Mouse (Mus musculus): Measurements from ENCODE around the gene Cux2. TPM values are rescaled to one million over a fixed set of nuclear protein-coding genes. Genes with fewer than 3 reads are reported as not detected.

Gene Cux2
- polyA plus RNA-seq, 1 experiment from 2014 or later = not detected

DNA sequence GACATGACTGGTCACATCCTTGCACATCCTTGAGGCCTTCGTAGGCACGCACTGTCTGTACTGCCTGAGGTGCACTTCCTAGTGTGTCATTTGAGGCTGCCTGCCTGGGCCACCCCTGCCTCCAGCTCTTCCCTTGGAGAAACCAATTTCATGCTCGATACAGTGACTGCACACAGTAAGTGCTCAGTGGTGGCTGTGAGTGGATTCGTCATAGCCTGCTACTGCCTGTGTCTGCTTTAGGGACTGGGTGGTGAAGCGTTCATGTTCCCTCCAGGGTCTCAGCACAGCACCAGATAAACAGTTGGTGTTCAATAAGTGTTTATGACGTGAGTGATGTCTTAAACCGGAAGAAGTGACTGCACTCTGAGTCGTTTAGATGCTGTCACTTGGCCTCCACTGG is 166.5 kb downstream of the Cux2 start:
- 90% methylated on average over 8 of the region's 8 CpGs for WGBS (ENCODE audit: missing documents)
- no peak overlapping the region for H3K4me3 ChIP-seq (ENCODE audit: inconsistent target)
- H3K27ac ChIP-seq = no peak overlapping the region
- H3K36me3 ChIP-seq (ENCODE audit: inconsistent target) = no peaks in the 10 kb centered on the region
- no peaks in the 10 kb centered on the region for H3K79me2 ChIP-seq (ENCODE audit: inconsistent target)

GRCm38 (mm10) chr5:121879211-121879610 is 170.7 kb downstream of the Cux2 start:
- 57% methylated on average over 6 of the region's 6 CpGs for WGBS (ENCODE audit: missing documents)
- no peaks in the 10 kb centered on the region for H3K79me2 ChIP-seq (ENCODE audit: inconsistent target)

DNA sequence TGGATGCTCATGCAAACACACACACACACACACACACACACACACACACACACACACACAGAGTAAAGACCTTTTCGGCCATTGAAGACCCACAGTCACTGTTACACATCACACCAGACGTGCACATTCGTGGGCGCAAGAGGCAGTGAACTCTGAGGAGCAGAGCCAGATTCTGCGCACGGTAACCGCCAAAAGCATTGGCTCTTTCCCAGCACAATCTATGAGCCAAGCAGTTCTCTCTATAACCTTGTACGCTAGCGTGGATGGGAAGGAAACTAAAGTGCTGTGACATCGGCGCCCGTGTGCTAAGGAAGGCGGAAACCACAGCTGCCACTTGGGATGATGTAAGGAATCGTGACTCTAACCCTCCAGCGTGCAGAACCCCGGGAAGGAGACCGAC is 171.2 kb downstream of the Cux2 start:
- 87% methylated on average over 17 of the region's 17 CpGs for WGBS (ENCODE audit: missing documents)
- Histone ChIP-seq H3K79me2 (ENCODE audit: inconsistent target) (no peaks in the 10 kb centered on the region), H3K4me3 (ENCODE audit: inconsistent target) (no peak overlapping the region)

More at GRCm38 (mm10) chr5:121879211-121879610, 170.7 kb downstream of the Cux2 start:
- H3K4me3 ChIP-seq (ENCODE audit: inconsistent target) = no peak overlapping the region
- no peak overlapping the region for H3K27ac ChIP-seq
- no peaks in the 10 kb centered on the region for H3K36me3 ChIP-seq (ENCODE audit: inconsistent target)

DNA sequence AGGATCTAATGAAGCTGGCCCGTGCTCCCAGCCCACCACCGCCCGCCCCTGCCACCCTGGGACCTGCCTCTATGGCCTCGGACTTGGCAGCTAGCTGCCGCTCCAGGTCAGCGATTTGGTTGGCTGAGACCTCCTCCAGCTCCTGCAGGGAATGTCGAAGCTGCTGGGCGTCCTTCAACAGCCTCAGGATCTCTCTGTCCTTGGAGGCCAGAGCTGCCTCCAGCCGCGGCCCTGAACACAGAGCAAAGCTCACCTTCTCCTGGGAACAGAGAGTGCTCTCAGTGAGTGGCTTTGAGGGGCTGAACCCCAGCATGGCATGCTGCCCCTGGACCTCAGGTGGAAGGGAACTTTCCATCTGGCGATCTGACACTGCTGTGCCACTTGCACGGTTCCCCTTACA is 173.0 kb downstream of the Cux2 start:
- Histone ChIP-seq H3K36me3 (ENCODE audit: inconsistent target) (no peaks in the 10 kb centered on the region), H3K79me2 (ENCODE audit: inconsistent target) (no peaks in the 10 kb centered on the region), H3K27ac (no peak overlapping the region), H3K4me3 (ENCODE audit: inconsistent target) (no peak overlapping the region)
- 90% methylated on average over 12 of the region's 12 CpGs for WGBS (ENCODE audit: missing documents)

More for the DNA sequence above, 171.2 kb downstream of the Cux2 start:
- H3K27ac ChIP-seq = no peak overlapping the region
- H3K36me3 ChIP-seq (ENCODE audit: inconsistent target) = no peaks in the 10 kb centered on the region

DNA sequence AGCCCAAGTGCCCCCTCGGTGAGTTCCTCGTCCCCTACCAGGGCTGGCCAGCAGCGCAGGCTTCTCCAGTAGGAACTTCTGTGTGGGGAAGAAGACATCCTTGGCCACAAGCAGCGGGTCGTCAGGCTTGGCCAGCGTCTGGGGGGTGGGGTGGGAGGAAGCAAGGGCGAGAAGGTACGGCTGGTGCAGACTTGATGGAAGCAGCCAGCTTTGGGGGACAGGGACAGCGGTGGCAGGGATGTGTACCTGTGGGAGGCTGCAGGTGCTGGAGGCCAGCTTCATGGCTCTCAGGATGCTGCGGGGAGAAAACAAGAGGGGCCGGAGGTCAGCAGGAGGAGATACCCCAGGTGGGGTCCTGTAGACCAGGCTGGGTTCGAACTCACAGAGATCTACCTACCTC is 174.9 kb downstream of the Cux2 start:
- H3K36me3 ChIP-seq (ENCODE audit: inconsistent target) = no peaks in the 10 kb centered on the region

DNA sequence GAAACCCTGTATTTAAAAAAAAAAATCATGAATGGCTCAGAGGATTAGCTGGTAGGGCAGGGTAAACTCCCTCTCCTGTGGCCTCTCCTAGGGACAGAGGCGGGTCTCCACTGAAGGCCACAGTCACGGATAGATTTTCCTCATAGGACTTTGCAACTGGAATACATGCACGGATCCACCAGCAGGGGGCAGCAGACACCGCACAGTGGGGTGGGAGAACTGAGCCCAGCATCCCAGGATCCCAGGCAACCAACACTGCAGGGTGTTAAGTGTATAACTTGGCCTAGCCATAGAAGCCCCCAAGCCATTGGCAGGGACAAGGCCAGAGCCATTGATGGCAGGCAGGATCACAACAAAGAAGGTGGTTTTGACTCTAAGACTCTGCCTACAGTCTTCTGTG is 177.7 kb downstream of the Cux2 start:
- Histone ChIP-seq H3K27ac (no peak overlapping the region), H3K4me3 (ENCODE audit: inconsistent target) (no peak overlapping the region), H3K36me3 (ENCODE audit: inconsistent target) (no peaks in the 10 kb centered on the region), H3K79me2 (ENCODE audit: inconsistent target) (no peaks in the 10 kb centered on the region)
- WGBS (ENCODE audit: missing documents) = 56% methylated on average over 4 of the region's 4 CpGs

More for the DNA sequence above, 174.9 kb downstream of the Cux2 start:
- Histone ChIP-seq H3K27ac (no peak overlapping the region), H3K4me3 (ENCODE audit: inconsistent target) (no peak overlapping the region), H3K79me2 (ENCODE audit: inconsistent target) (no peaks in the 10 kb centered on the region)
- 91% methylated on average over 12 of the region's 12 CpGs for WGBS (ENCODE audit: missing documents)

- no peak overlapping the region for H3K4me3 ChIP-seq (ENCODE audit: inconsistent target)
- 80% methylated on average over 13 of the region's 13 CpGs for WGBS (ENCODE audit: missing documents)
- no peak overlapping the region for H3K27ac ChIP-seq
These were observed 178.3 kb downstream of the Cux2 start for GRCm38 (mm10) chr5:121871515-121872030.

DNA sequence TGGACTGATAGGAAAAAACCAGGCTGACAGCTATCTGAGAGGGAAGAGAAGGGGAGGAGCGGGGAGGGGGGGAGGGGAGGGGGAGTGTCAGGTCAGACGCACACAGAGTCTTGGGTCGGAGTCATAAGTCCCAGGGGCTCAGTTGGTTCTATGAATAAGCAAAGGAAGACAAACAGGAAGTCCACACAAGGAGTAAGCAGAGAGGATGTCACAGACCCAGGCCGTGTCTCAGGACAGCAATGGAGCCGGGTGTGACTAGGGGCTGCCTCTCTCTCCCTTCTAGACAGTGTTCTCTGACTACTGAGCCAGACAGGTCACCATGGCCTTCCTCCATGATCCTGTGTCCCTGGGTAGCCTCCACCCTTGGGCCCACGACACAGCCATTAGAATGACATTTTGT is 179.1 kb downstream of the Cux2 start:
- H3K79me2 ChIP-seq (ENCODE audit: inconsistent target) = no peaks in the 10 kb centered on the region
- 69% methylated on average over 6 of the region's 6 CpGs for WGBS (ENCODE audit: missing documents)
- no peaks in the 10 kb centered on the region for H3K36me3 ChIP-seq (ENCODE audit: inconsistent target)
- H3K27ac ChIP-seq = no peak overlapping the region
- H3K4me3 ChIP-seq (ENCODE audit: inconsistent target) = no peak overlapping the region

More at GRCm38 (mm10) chr5:121871515-121872030, 178.3 kb downstream of the Cux2 start:
- Histone ChIP-seq H3K79me2 (ENCODE audit: inconsistent target) (no peaks in the 10 kb centered on the region), H3K36me3 (ENCODE audit: inconsistent target) (no peaks in the 10 kb centered on the region)

DNA sequence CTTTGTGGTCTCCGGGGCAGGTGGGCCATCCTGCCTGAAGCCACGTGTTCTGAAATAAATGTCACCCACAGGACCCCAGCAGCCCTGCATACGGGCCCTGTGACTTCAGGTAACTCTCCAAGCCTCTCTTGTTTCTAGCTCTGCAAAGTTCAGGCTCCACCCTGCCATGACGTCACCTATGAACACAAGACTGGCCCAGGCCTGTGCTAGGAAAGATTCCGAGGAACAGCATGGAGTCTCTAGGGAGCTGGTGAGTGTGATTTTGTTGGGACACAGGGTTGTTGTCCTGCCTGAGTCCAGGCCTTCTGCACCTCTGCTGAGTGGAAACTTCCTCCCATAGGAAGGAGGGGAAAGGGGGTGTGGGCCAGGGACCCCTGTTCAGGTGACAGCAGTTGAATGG is 181.9 kb downstream of the Cux2 start:
- H3K36me3 ChIP-seq (ENCODE audit: inconsistent target) = no peaks in the 10 kb centered on the region
- no peaks in the 10 kb centered on the region for H3K79me2 ChIP-seq (ENCODE audit: inconsistent target)
- no peak overlapping the region for H3K27ac ChIP-seq
- 91% methylated on average over 5 of the region's 5 CpGs for WGBS (ENCODE audit: missing documents)
- H3K4me3 ChIP-seq (ENCODE audit: inconsistent target) = no peak overlapping the region

DNA sequence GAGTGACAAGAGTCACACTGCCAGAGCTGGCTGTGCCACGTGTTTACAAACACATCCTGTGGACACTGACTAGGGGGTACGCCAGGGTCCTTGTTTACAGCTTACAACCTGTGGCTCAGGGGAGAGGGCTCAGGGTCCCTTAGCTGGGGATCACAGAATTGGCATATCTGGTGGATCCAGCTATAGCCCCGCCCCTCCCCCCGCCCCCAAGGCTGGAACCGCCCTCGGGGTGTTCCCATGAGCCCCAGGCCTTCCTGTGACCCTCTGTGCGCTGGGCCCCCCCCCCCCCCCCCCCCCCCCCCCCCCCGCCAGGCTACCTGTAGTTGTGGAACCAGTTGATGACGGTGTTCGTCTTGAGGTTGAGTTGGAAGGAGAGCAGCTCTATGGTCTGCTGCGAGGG is 185.6 kb downstream of the Cux2 start:
- no peaks in the 10 kb centered on the region for H3K36me3 ChIP-seq (ENCODE audit: inconsistent target)
- 47% methylated on average over 9 of the region's 11 CpGs for WGBS (ENCODE audit: missing documents)

DNA sequence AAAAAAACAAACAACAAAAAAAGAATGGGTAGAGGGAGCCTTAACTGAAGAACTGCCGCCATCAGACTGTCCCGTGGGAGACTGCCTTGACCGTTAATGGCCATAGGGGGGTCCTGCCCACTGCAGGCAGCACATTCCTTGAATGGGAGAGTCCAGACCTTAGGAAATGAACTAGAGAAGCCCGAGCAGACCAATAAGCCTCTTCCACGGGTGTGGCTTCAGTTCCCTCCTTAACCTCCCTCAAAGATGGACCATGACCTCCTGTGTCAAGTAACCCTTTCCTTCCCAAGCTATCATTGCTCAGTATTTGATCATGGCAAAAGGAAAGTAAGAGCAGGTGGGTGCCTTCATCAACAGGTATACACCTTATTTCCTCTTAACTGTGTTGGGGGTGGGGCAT is 187.9 kb downstream of the Cux2 start:
- H3K79me2 ChIP-seq (ENCODE audit: inconsistent target) = no peaks in the 10 kb centered on the region
- WGBS (ENCODE audit: missing documents) = 56% methylated on average over 5 of the region's 5 CpGs
- no peaks in the 10 kb centered on the region for H3K36me3 ChIP-seq (ENCODE audit: inconsistent target)
- no peak overlapping the region for H3K4me3 ChIP-seq (ENCODE audit: inconsistent target)
- no peak overlapping the region for H3K27ac ChIP-seq

More for the DNA sequence above, 185.6 kb downstream of the Cux2 start:
- no peak overlapping the region for H3K27ac ChIP-seq
- H3K4me3 ChIP-seq (ENCODE audit: inconsistent target) = no peak overlapping the region
- H3K79me2 ChIP-seq (ENCODE audit: inconsistent target) = no peaks in the 10 kb centered on the region

- H3K27ac ChIP-seq = no peak overlapping the region
- H3K36me3 ChIP-seq (ENCODE audit: inconsistent target) = peaks cover 5% of the 10 kb centered on the region; the same call in 1 of the 2 replicates
- H3K4me3 ChIP-seq (ENCODE audit: inconsistent target) = no peak overlapping the region
- no peaks in the 10 kb centered on the region for H3K79me2 ChIP-seq (ENCODE audit: inconsistent target)
- 82% methylated on average over 11 of the region's 12 CpGs for WGBS (ENCODE audit: missing documents)
These were observed 191.5 kb downstream of the Cux2 start for GRCm38 (mm10) chr5:121858427-121858826.

DNA sequence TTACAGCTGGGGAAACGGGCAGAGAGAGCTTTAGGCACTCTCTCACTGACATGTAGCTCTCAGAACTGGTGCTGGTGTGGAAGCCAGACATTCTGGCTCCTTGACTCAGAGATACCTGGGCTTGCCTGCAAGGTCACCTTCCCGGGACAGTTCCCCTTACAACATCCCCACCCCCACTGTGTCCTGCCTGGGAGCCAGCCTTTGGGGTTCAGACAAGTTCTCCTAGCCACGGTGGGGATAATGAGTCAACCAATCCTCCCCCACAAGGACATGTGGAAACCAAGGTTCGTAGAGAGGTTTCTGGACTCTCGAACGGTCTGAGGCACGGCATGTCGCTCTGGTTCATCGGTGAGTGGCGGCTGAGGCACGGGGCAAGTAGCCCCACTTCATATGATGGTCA is 193.2 kb downstream of the Cux2 start:
- 81% methylated on average over 11 of the region's 11 CpGs for WGBS (ENCODE audit: missing documents)
- Histone ChIP-seq H3K4me3 (ENCODE audit: inconsistent target) (no peak overlapping the region), H3K79me2 (ENCODE audit: inconsistent target) (no peaks in the 10 kb centered on the region), H3K27ac (no peak overlapping the region), H3K36me3 (ENCODE audit: inconsistent target) (peaks cover 7% of the 10 kb centered on the region; the same call in 1 of the 2 replicates)

- Histone ChIP-seq H3K27ac (no peak overlapping the region), H3K79me2 (ENCODE audit: inconsistent target) (peaks cover 11% of the 10 kb centered on the region; the same call in 1 of the 2 replicates), H3K4me3 (ENCODE audit: inconsistent target) (no peak overlapping the region), H3K36me3 (ENCODE audit: inconsistent target) (peaks cover 7% of the 10 kb centered on the region; the same call in 1 of the 2 replicates)
- 92% methylated on average over 10 of the region's 10 CpGs for WGBS (ENCODE audit: missing documents)
These were observed 195.1 kb downstream of the Cux2 start for GRCm38 (mm10) chr5:121854768-121855167.

DNA sequence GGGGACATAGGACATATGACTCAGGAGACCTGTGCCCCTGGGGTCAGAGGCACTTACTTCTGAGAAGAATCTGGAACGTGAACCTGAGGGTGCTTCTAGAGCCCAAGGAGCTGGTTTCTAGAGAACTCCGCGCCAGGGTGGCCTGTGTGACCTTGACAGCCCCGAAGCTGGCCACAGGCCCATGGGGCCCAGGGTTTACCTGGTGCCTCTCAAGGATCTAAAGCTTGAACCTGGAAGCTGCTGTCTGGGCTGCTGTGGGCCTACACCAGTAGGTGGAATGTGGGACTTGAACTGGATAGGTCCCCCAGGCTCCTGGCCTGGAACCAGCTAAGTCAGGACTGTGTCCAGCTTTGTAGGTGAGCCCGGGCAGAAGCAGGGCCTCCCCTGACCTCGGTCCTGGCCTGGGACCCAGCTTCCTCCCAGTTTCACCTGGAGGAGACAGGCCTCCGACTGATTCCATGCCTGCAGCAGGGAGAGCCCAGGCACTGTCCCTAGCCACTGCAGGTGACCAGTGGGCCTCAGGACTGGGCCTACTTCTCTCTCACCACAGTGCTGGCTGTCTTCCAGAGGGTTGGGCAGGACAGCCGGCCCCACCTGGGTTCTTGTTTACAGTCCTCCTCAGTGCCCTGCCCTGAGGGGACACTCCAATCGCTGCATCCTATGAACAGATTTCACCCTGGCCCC is 196.4 kb downstream of the Cux2 start:
- Histone ChIP-seq H3K4me3 (ENCODE audit: inconsistent target) (no peak overlapping the region), H3K36me3 (ENCODE audit: inconsistent target) (peaks cover 7% of the 10 kb centered on the region; the same call in 1 of the 2 replicates), H3K27ac (no peak overlapping the region), H3K79me2 (ENCODE audit: inconsistent target) (peaks cover 18% of the 10 kb centered on the region; the same call in 1 of the 2 replicates)
- WGBS (ENCODE audit: missing documents) = 94% methylated on average over 9 of the region's 9 CpGs

Measured in macrophage (primary cell).